Mouse (Mus musculus) monocyte, adult 5-6 weeks (primary cell): ENCODE data around the gene Slc12a8. TPM values are rescaled to one million over a fixed set of nuclear protein-coding genes. Genes with fewer than 3 reads are reported as not detected.

Source experiments
- ATAC-seq: fragments of 153-309, 156-312 bp; replicated peaks from 2 replicates; pipeline ENCODE4 v1.8.0; 2017; ENCODE audit warnings: mild to moderate bottlenecking; ENCODE audit not compliant: low TSS enrichment, insufficient number of reproducible peaks, severe bottlenecking, poor library complexity, low FRiP score
- total RNA-seq: library from RNA; stranded (forward); fragments of 200-1000, 200-491, 200-594 nt; gene quantifications from 3 replicates; pipeline ENCODE4 v1.2.3, GENCODE M21; 2017

The Slc12a8 gene
- total RNA-seq, 1 experiment from 2014 or later = not detected

DNA sequence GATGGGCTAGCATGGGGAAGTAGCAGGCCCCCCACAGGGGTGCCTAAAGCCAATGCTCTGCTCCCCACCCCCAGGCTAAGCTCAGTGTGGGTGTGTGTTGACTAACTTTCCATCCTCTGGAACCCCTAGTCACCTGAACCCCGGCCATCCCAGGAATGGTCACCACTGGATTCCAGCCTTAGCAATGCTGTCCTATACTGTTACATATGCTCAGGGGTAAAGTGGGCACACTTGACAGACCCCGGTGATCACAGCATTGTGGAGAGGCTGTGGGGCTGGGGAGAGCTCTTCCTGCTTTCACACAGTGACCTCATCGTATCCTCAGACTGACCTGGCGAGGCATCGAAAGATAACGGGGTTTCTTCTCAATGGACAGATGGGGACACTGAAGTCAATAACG lies 163.1 kb downstream of the Slc12a8 start:
- no peak for ATAC-seq

DNA sequence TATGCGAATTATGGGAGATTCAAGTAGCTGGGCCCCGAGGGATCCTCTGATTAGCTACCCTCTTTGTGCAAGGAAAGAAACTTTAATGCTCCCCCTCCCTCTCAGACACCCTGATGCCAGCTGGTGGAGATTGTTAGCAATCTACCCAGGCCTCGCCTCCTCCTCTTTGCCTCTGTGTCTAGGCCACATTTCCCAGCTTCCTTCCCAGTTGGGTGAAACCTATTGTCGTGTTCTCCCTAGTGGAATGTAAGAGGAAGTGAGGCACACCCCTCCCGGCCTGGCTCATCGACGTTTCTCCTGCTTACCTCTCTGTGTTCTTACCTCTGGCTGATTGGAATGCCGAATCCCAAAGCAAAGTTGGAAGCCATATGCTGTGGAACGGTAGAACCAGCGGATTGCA lies 163.7 kb downstream of the Slc12a8 start:
- no peak for ATAC-seq

DNA sequence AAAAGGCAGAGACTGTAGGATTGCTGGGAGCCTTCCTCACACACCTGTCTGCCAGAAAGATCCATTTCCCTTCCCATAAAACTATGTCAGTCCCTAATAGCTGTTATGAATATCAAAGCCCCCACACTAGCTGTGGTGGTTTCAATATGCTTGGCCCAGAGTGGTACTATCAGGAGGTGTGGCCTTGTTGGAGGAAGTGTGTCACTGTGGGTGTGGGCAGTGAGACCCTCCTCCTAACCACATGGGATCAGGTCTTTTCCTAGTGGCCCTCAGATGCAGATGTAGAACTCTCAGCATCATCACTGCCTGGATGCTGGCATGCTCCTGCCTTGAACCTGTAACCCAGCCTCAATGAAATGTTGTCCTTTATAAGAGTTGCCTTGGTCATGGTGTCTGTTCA lies 164.5 kb downstream of the Slc12a8 start:
- no peak for ATAC-seq

DNA sequence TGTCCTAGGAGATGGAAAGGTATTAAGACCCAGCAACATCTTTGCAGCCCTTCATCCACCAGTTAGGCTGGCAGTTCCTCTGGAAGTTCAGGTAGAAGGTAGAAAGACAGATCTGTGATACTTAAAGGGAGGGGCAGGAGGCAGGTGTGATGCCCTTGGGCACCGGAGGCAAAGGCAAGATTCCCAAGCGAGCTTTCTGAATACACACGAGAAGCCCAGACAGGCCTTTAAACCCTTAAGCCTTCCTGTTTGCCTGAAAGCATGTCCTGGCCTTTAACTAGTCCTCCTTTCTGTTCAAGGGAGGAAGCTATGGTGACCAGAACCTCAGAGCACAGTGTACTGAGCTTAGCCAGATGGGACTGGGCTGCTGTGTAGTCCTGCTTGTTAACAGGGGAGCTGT lies 165.5 kb downstream of the Slc12a8 start:
- no peak for ATAC-seq

DNA sequence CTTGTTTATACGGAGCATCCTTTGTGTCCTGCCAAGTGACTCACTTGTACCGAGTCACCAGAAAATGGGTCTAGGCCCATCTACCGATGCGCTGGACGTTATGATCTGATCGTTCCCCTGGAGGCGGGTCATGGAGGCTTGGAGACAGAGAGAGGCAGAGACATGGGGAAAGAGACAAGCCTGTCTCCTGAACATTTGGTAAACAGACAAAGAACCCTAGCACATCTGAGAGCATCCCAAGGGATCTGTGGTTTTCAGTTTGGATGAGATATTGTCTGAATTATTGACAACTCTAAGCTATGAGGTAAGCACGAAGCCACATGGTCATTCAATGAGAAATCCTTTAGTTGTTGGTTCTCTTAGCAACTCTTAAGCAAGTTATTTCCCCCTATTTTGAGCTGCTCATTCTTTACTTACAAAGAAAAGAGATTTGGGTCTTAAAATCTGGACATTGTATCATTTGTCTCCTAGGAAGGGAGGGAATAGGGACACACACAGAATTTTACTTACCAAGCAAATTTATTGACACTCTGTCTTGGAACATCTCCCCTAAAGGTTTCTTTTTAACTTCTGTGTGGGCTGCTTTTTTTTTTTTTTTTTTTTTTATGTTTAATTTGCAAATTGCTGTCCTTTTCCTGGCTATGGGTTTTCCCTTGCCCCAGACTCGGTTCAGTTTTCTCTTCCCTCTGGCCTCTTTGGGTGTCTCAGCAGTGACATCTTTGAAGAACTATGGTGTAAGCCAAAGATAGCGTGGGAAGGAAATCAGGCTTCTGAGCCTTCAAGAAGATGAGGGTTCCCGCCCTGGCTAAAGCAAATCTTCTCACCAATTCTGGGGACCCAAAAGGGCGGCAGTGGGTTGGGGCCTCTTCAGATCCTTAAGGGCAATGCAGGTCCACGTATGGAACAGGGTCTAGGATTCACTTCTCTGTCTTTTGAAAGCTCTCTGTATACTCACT lies 166.4 kb downstream of the Slc12a8 start:
- peak; percentile 38; the same call in 1 of the 2 replicates for ATAC-seq

DNA sequence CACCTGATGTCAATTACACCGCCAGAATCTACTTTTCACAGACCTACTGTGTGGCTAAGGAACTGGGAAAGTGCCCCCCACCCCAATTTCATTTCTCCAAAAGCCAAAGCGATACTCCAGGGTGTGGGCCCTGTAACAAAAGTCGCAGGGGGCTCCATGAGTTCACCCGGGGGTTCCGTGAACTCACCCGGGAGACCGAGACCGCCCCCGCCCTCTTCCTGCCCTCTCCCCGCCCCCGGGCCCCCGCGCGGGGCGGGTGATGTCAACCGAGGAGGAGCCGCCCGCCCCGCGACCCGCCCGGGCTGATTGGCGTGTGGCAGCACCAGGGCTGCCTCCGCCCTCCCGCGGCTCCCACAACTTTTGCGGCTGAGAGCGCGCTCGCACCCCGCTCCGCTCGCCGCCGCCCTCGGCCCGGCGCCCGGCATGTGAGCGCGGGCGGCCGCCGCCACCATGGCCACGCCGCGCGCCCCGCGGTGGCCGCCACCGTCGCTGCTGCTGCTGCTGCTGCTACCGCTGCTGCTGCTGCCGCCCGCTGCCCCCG lies 167.1 kb downstream of the Slc12a8 start, which contains the start of gene Heg1:
Gene Heg1, plus strand, starts transcription at position 209 of the 541 bp plus-strand sequence.
- peak; percentile 13; the same call in 1 of the 2 replicates for ATAC-seq

DNA sequence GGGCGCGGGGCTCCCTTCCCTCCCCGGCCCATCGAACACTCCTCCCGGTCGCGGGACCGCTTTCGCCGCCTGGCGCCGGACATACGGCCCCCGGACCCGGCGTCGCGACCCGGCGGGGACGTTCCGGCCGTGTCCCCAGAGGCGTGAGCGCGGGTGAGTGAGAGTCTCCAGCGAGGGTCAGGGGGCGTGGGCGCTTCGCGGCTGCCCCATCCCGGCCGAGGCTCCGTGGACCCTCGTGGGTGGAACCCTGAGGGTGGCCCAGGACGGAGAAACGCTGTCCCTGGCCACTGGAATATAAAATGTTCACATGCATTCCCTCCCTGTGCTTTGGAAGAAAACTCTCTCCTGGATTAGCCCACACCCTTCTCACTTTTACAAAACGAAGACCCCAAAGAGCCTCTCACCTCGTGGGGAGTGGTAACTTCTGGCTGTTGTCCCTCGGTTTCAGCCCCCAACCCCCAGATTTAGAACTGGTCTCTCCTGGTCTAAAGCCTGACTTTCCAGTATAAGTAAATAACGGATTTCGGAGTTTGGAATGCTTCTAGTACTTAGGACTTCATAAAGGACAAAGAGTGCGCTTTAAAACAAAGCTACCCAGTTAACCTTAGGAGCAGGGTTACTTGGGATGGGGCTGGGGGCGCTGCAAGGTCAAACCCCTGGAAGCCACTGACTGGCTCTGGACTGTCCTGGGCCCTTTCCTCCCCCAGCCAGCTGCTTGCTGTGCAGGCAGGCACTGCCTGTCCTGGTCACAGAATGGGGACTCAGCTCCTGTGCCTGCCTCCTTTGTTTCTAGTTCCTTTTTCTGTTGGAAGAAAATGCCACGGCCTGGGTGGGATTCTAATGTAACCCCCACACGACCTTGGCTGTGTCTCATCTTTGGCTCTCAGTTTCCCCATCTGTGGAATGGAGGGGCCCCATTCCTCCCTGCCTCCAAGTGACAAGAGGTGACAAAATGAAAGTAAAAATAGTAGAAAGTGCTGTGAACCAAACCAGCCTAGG lies 167.9 kb downstream of the Slc12a8 start:
- ATAC-seq = 0 out of 2 replicates have a peak, but pooled peaks have one; percentile 21

DNA sequence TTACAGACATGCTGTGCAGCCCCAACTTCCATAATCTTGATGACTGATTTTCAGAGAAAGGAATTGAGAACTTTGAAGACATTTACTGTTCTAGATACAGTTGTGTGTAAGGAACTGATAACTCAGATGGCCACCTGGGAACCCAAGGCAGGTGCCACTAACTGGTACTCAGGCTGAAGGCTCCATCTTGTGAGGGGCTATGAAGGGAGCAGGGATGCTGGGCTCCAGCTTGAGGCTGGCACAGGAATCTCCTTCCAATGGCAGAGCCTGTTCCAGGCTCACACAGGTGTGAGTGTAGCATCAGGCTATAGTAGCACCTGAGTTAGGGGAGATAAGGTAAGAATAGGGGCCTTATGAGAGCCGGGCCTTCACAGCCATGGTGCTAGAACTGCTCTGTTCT lies 168.9 kb downstream of the Slc12a8 start:
- ATAC-seq = no peak

DNA sequence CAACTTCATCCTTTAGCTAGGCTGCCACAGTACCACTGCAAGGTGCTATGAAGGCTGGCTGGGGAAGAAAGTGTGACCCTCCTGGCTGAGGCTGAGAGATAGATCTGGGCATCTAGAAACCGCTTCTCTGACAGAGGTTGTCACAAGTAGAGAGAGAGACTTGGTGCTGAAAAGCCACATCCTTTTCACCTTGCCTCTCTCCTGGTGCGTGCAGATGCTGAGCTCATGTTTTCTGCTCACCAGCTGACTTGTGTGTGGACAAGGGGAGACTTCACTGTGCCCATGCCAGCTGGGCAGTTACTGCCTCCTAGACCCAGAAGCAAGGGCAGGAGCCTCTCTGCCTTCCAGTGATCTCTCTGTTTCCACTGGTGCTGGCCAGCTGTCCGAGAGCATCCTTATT lies 170.6 kb downstream of the Slc12a8 start:
- no peak for ATAC-seq

DNA sequence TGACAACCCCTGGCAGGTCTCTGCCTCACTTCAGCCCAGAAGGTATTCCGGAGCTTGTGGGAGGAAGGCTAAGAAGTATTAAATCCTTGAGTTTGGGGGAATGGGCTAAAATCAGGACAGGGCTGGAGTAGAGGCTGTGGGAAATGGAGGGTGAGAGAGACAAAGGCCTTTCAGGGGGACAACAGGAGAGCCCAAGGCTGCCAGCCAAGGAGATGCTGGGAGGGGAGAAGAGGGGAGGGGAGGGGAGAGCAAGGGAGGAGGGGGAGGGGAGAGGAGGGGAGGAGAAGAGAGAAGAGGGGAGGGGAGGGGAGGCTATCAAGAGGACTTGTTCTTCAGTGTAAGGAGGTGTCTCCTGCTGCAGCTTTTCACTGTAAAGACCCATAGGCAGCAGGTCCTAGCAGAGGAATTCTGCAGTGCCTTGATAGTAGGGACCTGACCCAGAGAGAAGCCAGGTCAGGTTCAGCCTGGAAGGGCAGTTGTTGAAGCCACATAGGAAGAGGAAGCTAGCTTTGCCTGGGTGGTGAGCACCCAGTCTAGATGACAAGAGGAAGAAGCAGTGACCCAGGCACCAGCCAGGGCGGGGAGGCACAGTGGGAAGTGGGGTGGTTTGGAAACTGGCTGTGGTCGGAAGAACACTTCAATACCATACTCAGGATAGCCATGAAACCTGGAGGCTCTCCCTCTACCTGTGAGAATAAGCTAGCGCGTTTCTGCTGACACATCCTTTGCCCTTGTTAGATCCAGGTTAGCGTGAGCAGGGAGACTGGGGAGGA lies 174.0 kb downstream of the Slc12a8 start:
- peak; percentile 89 for ATAC-seq

DNA sequence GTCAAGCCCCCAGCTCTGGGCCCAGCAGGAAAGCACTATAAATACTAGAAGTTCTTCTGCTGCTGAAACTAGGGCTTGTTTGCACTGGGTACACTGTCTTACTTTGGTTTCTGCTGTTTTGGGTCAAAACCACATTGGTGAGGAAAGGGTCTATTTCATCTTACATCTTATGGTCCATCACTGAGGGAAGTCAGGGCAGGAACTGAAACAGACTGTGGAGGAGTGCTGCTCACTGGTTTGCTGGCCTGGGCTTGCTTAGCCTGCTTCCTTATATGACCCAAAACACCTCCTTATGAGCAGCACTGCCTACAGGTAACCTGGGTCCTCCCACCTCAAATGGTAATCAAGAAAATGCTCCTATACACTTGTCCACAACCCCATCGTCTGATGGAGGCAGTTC lies 176.4 kb downstream of the Slc12a8 start:
- peak; percentile 30; the same call in 1 of the 2 replicates for ATAC-seq

DNA sequence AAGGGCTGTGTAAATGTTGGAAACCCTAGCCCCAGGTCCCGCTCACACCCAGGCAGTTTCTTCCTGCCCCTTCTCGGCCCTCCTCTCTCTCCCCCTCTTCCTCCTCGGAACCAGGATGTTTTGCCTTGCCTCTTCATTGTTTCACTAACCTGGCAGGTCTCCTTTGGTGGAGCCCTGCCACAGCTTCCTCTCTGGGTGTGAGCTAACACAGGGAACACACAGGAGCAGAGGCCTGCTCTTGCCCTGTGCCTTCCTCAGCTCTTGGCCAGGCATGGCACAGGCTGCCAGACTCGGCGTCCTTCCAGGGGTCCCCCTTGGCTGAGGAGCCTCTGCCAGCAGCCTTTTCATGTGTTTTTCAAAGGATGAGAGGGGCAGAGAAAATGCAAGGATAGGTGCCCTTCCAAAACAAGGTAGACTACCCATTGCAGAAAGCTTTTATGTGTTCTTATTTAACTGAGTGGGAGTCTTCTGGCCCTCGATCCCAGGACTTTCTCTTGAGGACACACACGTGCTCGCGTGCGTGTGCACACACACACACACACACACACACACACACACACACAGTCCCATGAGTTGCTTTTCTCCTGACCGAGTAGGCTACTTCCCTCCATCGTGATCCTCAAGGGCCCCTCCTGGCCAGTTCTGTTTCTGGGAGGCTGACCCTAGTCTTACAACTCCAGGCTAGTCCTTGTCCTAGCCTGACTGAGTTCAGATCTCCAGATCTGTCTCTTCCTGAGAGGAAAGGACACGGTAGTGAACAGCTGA lies 179.9 kb downstream of the Slc12a8 start:
- ATAC-seq = no peak

DNA sequence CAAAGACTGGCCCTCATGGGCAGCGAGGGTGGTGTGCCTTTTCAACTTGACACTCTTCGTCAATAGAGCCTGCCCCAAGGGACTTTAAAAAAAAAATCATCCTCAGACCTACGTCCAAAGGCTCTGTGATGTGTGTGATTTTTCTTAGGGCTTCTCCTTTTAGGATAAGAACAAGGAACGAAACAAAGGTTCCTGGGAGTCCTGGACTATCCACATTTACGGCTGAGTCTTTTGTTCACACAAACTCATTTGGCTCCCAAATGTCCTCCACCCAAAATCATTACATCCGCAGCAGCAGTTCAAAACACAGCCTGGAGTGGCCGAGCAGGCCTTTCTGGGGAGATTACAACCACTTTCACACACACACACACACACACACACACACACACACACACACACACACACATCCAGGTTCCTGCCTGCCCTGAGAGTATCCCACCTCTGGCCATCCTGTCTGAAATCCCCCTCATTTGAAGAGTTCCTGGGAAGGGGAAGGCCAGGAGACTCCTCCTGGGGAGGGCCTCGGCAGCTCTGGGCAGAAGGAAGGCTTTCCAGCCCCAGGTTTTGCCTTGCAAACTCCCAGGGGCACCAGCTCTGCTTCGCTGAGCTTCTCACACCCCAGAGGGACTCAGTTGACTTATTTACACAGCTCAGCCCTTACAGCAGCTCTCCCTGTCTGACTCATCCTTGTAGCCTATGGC lies 180.6 kb downstream of the Slc12a8 start:
- no peak for ATAC-seq

DNA sequence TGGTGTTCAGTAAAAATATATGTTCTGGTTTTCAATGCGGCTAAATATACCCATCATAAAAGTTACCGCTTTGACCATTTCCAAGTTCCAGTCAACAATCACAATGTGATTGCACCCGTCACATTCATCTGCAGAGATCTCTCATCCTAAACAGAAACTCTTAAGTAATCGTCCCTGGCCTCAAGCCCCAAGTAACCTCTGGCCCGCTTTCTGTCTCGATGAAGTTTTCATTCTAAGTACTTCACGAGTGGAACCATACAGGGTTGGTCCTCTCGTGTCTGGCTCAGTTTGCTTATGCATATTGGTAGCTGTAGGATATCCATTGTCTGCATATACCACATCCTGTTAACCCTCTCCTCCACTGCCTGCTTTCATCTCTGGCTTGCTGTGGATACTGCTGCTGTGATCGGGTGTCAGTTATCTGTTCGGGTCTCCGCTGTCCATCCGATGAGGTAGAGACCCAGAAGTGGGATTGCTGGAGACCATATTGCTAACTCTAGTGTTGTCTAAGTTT lies 181.2 kb downstream of the Slc12a8 start:
- no peak for ATAC-seq

DNA sequence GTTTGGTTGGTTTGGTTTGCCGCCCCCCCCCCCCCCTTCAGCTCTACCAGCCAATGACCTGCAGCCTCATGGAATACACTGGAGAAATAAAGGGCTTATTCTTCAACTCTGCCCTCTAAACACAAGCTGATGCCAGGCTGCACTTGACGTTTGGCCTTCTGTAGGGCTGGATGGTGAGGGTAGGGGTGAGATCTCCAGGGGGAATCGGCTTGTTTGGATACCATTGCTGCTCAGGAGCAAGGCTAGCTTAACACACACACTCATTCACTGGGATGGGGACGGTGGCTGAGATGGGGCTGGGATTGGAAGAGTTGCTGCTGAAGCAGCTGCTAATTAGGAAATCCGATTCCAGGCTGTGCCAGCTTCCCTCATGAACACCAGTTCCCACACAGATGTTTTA lies 183.5 kb downstream of the Slc12a8 start:
- ATAC-seq = no peak

DNA sequence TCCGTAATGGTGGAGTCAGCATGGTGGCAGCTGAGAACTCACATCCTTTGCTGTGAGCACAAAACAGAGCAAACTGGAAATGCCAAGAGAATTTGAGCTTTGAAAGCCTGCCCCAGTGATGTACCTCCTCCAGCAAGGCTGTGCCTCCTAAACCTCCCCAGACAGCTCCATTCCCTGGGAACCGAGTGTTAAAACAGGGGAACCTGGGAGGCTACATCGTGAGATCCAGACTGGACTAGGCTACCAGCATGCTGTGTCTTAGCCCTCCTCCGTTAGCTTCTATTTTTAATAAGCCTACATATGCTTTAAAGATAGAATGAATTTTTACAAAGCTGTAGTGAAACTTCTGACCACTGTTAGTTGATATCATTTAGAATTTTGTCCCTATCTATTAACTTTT lies 184.7 kb downstream of the Slc12a8 start:
- ATAC-seq = no peak

DNA sequence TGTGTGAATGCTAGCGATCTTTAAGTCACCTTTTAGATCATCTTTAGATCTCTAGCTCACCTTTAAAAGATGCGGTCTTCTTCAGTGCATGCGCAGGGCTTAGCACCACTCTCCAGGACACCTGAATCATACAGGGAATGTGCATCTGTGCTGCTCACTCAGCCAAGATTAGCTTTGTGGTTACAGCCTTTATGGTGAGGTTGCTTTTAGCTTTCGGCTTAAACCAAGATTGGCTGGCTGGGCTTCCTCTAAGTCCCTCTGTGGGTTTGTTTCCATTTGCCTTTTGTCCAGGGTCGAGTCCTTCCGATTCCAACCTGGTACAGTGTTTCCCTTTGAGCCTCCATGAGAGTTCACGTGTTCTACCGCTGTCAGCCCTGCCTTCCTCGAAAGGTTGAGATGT lies 187.2 kb downstream of the Slc12a8 start:
- no peak for ATAC-seq
